Mouse (Mus musculus) heart, embryonic 11.5 days (tissue): Measurements from ENCODE around the gene Cdyl. TPM values are rescaled to one million over a fixed set of nuclear protein-coding genes. Genes with fewer than 3 reads are reported as not detected.

Experiments used
- ATAC-seq: fragments of 200-750 bp; cut with Nextera tagmentation; replicated peaks from 2 replicates; pipeline ENCODE4 v1.8.0; 2017; ENCODE audit warnings: moderate library complexity; ENCODE audit not compliant: insufficient number of reproducible peaks, low FRiP score, low TSS enrichment
- H3K27ac ChIP-seq: fragments of 300-500 bp; sonication (generic); 2 replicates; pipeline ENCODE4 v1.5.1; 2014; ENCODE audit warnings: mild to moderate bottlenecking, low read depth, low read length
- H3K27me3 ChIP-seq: fragments of 300-500 bp; sonication (generic); 2 replicates; pipeline ENCODE4 v1.6.1; 2014; ENCODE audit warnings: mild to moderate bottlenecking, low read length, mixed read lengths; ENCODE audit not compliant: control insufficient read depth, insufficient read depth
- H3K36me3 ChIP-seq: fragments of 300-500 bp; sonication (generic); 2 replicates; pipeline ENCODE4 v1.6.1; 2014; ENCODE audit warnings: mild to moderate bottlenecking, low read length, moderate library complexity, mixed read lengths; ENCODE audit not compliant: control insufficient read depth, insufficient read depth
- H3K4me1 ChIP-seq: fragments of 300-500 bp; sonication (generic); 2 replicates; pipeline ENCODE4 v1.6.1; 2014; ENCODE audit warnings: low read length; ENCODE audit not compliant: control insufficient read depth, insufficient read depth
- H3K4me2 ChIP-seq: fragments of 300-500 bp; sonication (generic); 2 replicates; pipeline ENCODE4 v1.6.1; 2014; ENCODE audit warnings: mild to moderate bottlenecking, moderate library complexity
- H3K4me3 ChIP-seq: fragments of 300-500 bp; sonication (generic); 2 replicates; pipeline ENCODE4 v1.5.1; 2014; ENCODE audit warnings: low read depth, low read length
- H3K9ac ChIP-seq: fragments of 300-500 bp; sonication (generic); 2 replicates; pipeline ENCODE4 v1.6.1; 2014; ENCODE audit warnings: mild to moderate bottlenecking, low read depth, low read length, moderate library complexity
- H3K9me3 ChIP-seq: fragments of 300-500 bp; sonication (generic); replicated peaks from 2 replicates; pipeline ENCODE4 v1.6.1; 2016; ENCODE audit warnings: low read length; ENCODE audit not compliant: control insufficient read depth
- WGBS: fragments of 180-500 bp; shearing (Covaris S2); extraction: QIAGEN DNeasy Blood & Tissue Kit; methylation state at CpG from one replicate; pipeline ENCODE4 v1.1.7; 2014; ENCODE audit not compliant: insufficient replicate concordance; 5-methylcytosine and 5-hydroxymethylcytosine counted together
- polyA plus RNA-seq: library from polyadenylated mRNA; unstranded; fragments of >200 nt; fragmentation: Nextera tagmentation; extraction: Ambion mirVana; gene quantifications from 2 replicates; pipeline ENCODE4 v1.2.1, GENCODE M21; 2014

Gene Cdyl
- polyA plus RNA-seq, 1 experiment from 2014 or later: 14.9 TPM

- H3K4me3 ChIP-seq: no peak overlapping the region
- H3K36me3 ChIP-seq: no peaks in the 10 kb centered on the region
- no peak overlapping the region for H3K27ac ChIP-seq
- no peaks in the 10 kb centered on the region; the same call in 1 of the 2 replicates for H3K9me3 ChIP-seq
- H3K27me3 ChIP-seq: no peaks in the 10 kb centered on the region
- H3K9ac ChIP-seq: no peak overlapping the region
- WGBS: 91% methylated on average over 7 of the region's 7 CpGs
- peaks cover 41% of the 10 kb centered on the region for H3K4me1 ChIP-seq
- no peak for ATAC-seq
- H3K4me2 ChIP-seq: no peak overlapping the region
Observed at GRCm38 (mm10) chr13:35807016-35807415, 147.4 kb downstream of the Cdyl start.

- Histone ChIP-seq H3K4me1 (peaks cover 41% of the 10 kb centered on the region), H3K27ac (no peak overlapping the region), H3K9ac (no peak overlapping the region), H3K4me3 (no peak overlapping the region), H3K4me2 (no peak overlapping the region), H3K36me3 (no peaks in the 10 kb centered on the region), H3K27me3 (no peaks in the 10 kb centered on the region), H3K9me3 (no peaks in the 10 kb centered on the region)
- 52% methylated on average over 4 of the region's 4 CpGs for WGBS
- no peak for ATAC-seq
Observed at GRCm38 (mm10) chr13:35807525-35807924, 147.9 kb downstream of the Cdyl start.

GRCm38 (mm10) chr13:35807940-35808339 lies 148.3 kb downstream of the Cdyl start:
- Histone ChIP-seq H3K4me1 (peaks cover 41% of the 10 kb centered on the region), H3K4me2 (no peak overlapping the region), H3K27me3 (no peaks in the 10 kb centered on the region), H3K27ac (no peak overlapping the region), H3K9me3 (no peaks in the 10 kb centered on the region), H3K4me3 (no peak overlapping the region), H3K9ac (no peak overlapping the region), H3K36me3 (no peaks in the 10 kb centered on the region)
- WGBS: 90% methylated on average over 8 of the region's 8 CpGs
- no peak for ATAC-seq

- peaks cover 41% of the 10 kb centered on the region for H3K4me1 ChIP-seq
- ATAC-seq: no peak
- no peak overlapping the region for H3K27ac ChIP-seq
- H3K9me3 ChIP-seq: no peaks in the 10 kb centered on the region
- H3K4me2 ChIP-seq: no peak overlapping the region
- no peak overlapping the region for H3K9ac ChIP-seq
- H3K4me3 ChIP-seq: no peak overlapping the region
- H3K36me3 ChIP-seq: no peaks in the 10 kb centered on the region
- H3K27me3 ChIP-seq: no peaks in the 10 kb centered on the region
- WGBS: 63% methylated on average over 5 of the region's 5 CpGs
Observed at GRCm38 (mm10) chr13:35809252-35810159, 149.9 kb downstream of the Cdyl start.

DNA sequence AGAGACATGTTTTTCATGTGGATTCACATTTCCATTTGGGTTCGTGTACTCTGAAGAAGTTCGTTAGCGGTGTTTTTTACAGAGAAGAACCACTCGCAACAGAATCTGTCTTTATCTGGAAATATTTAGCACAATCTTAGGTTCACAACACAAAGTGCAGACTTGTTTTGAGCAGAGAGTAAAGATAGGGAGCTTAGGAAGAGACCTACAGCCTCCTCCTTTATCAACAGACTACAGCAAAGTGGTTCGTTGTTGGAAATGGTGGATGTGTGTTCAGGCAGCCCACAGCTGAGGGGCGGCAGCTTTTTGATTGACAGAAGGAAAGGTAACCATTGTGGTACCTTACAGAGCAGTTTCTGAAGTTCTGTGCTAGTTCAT lies 150.5 kb downstream of the Cdyl start:
- Histone ChIP-seq H3K9ac (no peak overlapping the region), H3K4me2 (no peak overlapping the region), H3K27me3 (no peaks in the 10 kb centered on the region), H3K27ac (no peak overlapping the region), H3K4me1 (peaks cover 41% of the 10 kb centered on the region), H3K9me3 (no peaks in the 10 kb centered on the region), H3K36me3 (no peaks in the 10 kb centered on the region), H3K4me3 (no peak overlapping the region)
- ATAC-seq: no peak
- 53% methylated on average over 6 of the region's 6 CpGs for WGBS

DNA sequence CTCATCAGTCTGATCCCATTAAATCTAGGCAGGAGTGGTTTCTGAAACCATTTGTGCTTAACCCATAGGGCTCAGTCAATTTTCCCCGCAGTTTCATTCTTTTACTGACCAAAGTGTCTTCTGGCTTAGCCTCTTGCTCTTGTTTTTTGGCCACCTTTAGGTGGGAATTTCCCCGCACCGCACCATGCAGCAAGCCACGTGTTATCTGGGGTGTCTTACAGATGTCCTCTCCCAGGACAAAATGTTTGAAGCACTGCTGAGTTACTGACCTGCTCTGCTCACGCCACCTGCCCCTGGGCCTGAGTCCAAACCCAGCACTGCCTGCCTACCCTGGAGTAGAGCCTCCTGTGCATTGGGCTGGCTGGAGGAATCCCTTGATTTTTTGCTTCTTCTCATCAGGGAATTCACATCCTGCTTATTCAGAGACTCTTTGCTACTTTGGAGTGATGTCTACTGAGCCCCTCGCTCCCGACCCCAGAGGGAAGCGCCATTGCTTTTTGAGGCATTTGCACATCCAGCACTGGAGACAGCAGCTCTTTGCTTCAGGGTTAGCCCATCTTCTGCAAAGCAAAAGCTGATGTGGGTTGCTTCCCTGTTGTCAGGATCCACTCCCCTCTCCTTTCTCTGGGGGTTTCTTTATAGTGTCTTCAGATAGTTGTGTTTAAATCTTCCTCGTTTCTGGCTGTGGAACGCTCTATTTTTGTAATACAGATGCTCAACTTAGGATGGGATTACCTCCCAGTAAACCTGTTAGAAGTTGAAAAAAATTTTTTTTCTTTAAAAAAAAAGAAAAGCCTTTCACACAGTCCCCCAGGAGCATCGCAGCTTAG lies 151.9 kb downstream of the Cdyl start:
- Histone ChIP-seq H3K27me3 (no peaks in the 10 kb centered on the region), H3K4me3 (no peak overlapping the region), H3K9me3 (no peaks in the 10 kb centered on the region), H3K4me1 (peaks cover 46% of the 10 kb centered on the region), H3K4me2 (no peak overlapping the region), H3K27ac (0 out of 2 replicates have a peak overlapping the region, but pooled peaks have one; percentile 6), H3K36me3 (peaks cover 7% of the 10 kb centered on the region), H3K9ac (no peak overlapping the region)
- ATAC-seq: no peak
- WGBS: 70% methylated on average over 11 of the region's 11 CpGs

DNA sequence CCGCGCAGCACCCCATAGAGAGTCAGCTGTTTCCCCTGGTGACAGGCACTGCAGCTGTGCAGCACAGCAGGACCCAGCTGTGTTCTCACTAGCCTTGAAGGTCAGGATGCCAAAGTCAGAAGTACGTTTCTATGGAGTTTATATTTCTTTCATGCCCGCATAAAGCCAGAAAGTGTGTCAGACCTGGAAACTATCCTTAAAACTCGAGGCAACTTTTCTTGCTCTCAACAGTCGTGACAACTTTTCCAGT lies 152.5 kb downstream of the Cdyl start:
- Histone ChIP-seq H3K4me3 (no peak overlapping the region), H3K9me3 (no peaks in the 10 kb centered on the region), H3K4me2 (no peak overlapping the region), H3K4me1 (peaks cover 40% of the 10 kb centered on the region), H3K36me3 (peaks cover 12% of the 10 kb centered on the region), H3K27ac (no peak overlapping the region), H3K9ac (no peak overlapping the region), H3K27me3 (no peaks in the 10 kb centered on the region)
- no peak for ATAC-seq
- WGBS: 72% methylated on average over 6 of the region's 6 CpGs

- H3K36me3 ChIP-seq: peaks cover 17% of the 10 kb centered on the region
- H3K9ac ChIP-seq: no peak overlapping the region
- 85% methylated on average over 7 of the region's 7 CpGs for WGBS
- H3K27ac ChIP-seq: no peak overlapping the region
- no peaks in the 10 kb centered on the region for H3K27me3 ChIP-seq
- H3K4me2 ChIP-seq: no peak overlapping the region
- peaks cover 28% of the 10 kb centered on the region for H3K4me1 ChIP-seq
- no peak for ATAC-seq
- no peak overlapping the region for H3K4me3 ChIP-seq
- H3K9me3 ChIP-seq: no peaks in the 10 kb centered on the region
Observed at GRCm38 (mm10) chr13:35813348-35814127, 153.9 kb downstream of the Cdyl start.
